Mouse (Mus musculus) kidney, adult 2 months (tissue): ENCODE measurements around the gene Dlgap1. TPM values are rescaled to one million over a fixed set of nuclear protein-coding genes. Genes with fewer than 3 reads are reported as not detected.
A peak's percentile ranks its signal among the peaks of the same experiment; 100 is the strongest.

ENCODE experiments used
- DNase-seq: peaks from one replicate; pipeline ENCODE4 v3.0.0; 2021
- H3K27ac ChIP-seq: fragments of 200-500 bp; 2 replicates; pipeline ENCODE4 v1.5.1; 2012; ENCODE audit warnings: low read depth, low read length, control low read depth, inconsistent platforms; ENCODE audit not compliant: insufficient read depth
- H3K27me3 ChIP-seq: fragments of 200-500 bp; replicated peaks from 2 replicates; pipeline ENCODE4 v1.6.1; 2012; ENCODE audit warnings: mild to moderate bottlenecking, moderate library complexity, low read length, inconsistent platforms; ENCODE audit not compliant: control insufficient read depth, insufficient read depth
- H3K36me3 ChIP-seq: fragments of 200-500 bp; 2 replicates; pipeline ENCODE4 v1.6.1; 2012; ENCODE audit warnings: mild to moderate bottlenecking, moderate library complexity, low read length, inconsistent platforms; ENCODE audit not compliant: control insufficient read depth, insufficient read depth
- H3K4me1 ChIP-seq: fragments of 200-500 bp; 2 replicates; pipeline ENCODE4 v1.6.1; 2011; ENCODE audit warnings: low read length; ENCODE audit not compliant: control insufficient read depth, insufficient read depth
- H3K4me3 ChIP-seq: fragments of 200-500 bp; 2 replicates; pipeline ENCODE4 v1.5.1; 2011; ENCODE audit warnings: mild to moderate bottlenecking, low read depth, low read length, control low read depth; ENCODE audit not compliant: insufficient read depth
- CTCF ChIP-seq: fragments of 200-500 bp; conservative IDR thresholded peaks from 2 replicates; pipeline ENCODE4 v1.5.1; 2011; ENCODE audit warnings: low read depth, mild to moderate bottlenecking, control low read depth, low read length, moderate library complexity, mixed read lengths; ENCODE audit not compliant: insufficient read depth, insufficient read length
- POLR2A ChIP-seq: fragments of 200-500 bp; IDR thresholded peaks from one replicate; pipeline ENCODE4 v1.6.1; 2011; ENCODE audit warnings: low read depth, low read length, control low read depth
- WGBS: fragments of 180-500 bp; shearing (Covaris S2); methylation state at CpG from one replicate; pipeline ENCODE4 v1.1.7; 2018; 5-methylcytosine and 5-hydroxymethylcytosine counted together
- polyA plus RNA-seq: library from polyadenylated mRNA; depleted of rRNA; stranded (reverse); fragments of >200 nt; gene quantifications from 2 replicates; pipeline ENCODE4 v1.2.3, GENCODE M21; 2012

Gene Dlgap1
- polyA plus RNA-seq, 1 experiment: 0.55 TPM

DNA sequence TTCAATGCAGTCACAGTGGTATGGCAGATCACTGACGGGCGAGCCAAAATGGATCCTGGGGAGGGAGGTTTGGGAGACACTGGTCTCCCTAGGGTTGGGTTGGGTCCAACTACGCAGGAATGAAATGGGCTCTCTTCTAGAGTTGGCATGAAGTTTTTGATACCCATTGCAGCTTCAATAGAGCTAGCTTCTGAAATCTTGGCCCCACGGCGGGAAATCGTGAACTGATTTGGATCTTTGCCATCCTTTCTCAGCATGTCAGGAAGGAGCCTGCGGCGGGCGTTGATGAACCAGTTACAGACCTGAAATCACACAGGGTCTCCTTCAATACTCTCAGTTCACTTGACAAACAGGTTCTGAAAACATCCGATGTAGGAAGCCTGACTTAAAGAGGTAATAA lies 876.1 kb downstream of the Dlgap1 start:
- TF ChIP-seq POLR2A (no peak), CTCF (no peak)
- DNase-seq: peak; percentile 50
- no peaks in the 10 kb centered on the region for H3K27me3 ChIP-seq
- WGBS: 28% methylated on average over 10 of the region's 10 CpGs
- H3K4me3 ChIP-seq: no peak overlapping the region
- H3K27ac ChIP-seq: peak overlapping the region; percentile 88
- H3K36me3 ChIP-seq: no peaks in the 10 kb centered on the region; the same call in 1 of the 2 replicates
- H3K4me1 ChIP-seq: peaks cover 23% of the 10 kb centered on the region

DNA sequence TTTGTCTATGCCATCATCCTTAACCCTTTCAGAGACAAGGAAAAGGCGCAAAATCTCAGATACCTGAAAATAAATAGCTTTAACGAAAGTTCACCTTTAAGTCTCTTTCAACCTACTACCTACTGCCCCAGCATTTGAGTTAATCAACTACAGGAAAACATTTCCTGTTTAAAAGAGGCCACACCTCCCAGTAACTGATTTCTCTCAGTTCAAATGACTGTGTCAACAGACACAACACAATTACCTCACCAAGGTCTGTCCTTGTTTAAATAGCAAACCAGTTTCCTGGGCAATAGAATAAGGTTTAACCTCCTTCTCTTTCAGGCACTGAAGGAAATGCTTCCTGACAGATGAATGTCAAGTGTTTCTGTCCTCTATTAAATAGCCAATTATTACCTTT lies 876.7 kb downstream of the Dlgap1 start:
- peak; percentile 88 for DNase-seq
- WGBS: 30% methylated on average over 2 of the region's 2 CpGs
- peak overlapping the region; percentile 88 for H3K27ac ChIP-seq

DNA sequence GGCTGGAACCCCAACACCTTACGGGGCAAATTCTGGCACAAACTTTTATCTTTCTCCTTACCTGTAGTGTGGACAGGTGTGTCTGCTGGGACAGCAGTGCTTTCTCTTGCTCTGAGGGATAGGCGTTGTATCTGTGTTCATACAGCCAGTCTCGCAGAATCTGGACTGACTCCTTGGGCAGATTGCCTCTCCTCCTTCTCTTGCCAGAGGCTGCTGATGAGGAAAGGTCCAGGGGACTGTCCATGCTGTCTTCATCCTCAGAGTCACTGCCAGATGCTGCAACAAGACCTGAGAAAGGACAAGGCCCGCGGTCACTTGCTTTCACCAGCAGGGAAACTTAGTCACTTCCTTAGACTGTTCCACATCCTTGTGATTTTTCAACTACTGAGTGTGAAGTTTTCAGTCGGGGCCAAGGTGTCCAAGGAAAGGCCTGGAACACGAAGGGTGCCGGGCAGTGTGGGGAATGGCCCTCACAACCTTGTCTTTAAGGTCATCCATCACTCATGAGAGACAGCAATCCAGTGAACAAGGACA lies 877.3 kb downstream of the Dlgap1 start:
- DNase-seq: peak; percentile 24
- Histone ChIP-seq H3K4me3 (no peak overlapping the region), H3K27ac (peak overlapping the region; percentile 29; the same call in 1 of the 2 replicates), H3K36me3 (no peaks in the 10 kb centered on the region; the same call in 1 of the 2 replicates), H3K4me1 (peaks cover 23% of the 10 kb centered on the region), H3K27me3 (no peaks in the 10 kb centered on the region)
- 38% methylated on average over 8 of the region's 8 CpGs for WGBS
- no peak for TF ChIP-seq POLR2A
- no peak for TF ChIP-seq CTCF

More for the DNA sequence above, 876.7 kb downstream of the Dlgap1 start:
- Histone ChIP-seq H3K4me1 (peaks cover 23% of the 10 kb centered on the region), H3K27me3 (no peaks in the 10 kb centered on the region), H3K4me3 (no peak overlapping the region), H3K36me3 (no peaks in the 10 kb centered on the region; the same call in 1 of the 2 replicates)
- no peak for TF ChIP-seq CTCF
- no peak for TF ChIP-seq POLR2A

DNA sequence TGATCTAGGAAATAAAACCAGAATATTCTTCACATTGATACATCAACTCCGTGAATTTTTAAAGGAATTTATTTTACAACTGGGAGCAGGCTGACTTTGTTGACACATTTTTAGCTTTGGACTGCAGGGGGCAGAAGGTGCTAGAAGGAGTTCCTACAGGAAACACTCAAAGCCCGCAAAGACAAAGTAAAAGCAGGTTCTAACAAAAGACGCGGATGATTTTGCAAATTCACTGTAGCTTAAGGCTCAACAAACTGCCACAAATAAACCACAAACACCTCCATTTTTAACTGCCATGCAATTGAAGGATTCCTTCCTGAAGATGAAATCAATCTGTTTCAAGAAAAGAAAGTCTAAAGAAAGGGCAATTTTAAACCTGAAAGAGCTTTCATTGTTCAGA lies 878.2 kb downstream of the Dlgap1 start:
- Histone ChIP-seq H3K36me3 (no peaks in the 10 kb centered on the region; the same call in 1 of the 2 replicates), H3K4me3 (no peak overlapping the region), H3K4me1 (peaks cover 23% of the 10 kb centered on the region), H3K27ac (no peak overlapping the region), H3K27me3 (no peaks in the 10 kb centered on the region)
- 2% methylated on average over 4 of the region's 4 CpGs for WGBS
- TF ChIP-seq CTCF (peak; percentile 42), POLR2A (no peak)
- peak; percentile 77 for DNase-seq

DNA sequence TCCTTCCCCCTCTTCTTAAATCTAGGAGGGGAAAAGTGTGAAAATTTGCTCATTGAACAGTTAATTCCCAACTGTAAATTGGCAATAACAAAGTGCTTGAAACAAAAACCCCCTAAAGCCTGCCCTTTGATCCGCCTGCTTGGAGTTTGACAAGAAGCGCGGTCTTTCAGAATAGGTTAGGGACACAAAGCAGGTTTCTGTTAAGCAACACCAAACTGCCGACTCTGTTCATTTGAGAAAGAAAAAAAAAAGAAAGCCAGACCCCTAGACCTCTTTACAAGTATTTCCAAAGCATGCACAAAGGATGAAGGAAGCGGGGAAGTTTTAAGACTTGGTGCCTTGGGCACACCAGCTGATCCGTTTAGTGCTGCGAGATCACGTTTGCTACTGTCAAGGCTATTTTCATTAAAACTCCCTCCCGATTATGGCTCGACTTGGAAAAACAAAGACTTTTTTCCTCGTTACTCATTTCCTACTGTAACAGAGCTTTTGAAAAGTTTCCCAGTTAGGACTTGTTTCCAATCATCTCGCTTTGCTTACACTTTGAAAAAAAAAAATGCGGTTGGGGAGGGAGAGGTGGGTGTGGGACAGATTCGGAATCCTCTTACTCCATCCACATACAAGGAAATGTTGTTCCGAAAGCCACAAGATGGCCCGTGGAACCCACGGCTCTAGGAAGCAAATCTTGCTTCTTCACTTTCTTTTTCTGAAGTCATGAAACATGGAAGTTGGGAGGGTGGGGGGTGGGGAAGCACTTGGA lies 879.1 kb downstream of the Dlgap1 start:
- H3K27ac ChIP-seq: peak overlapping the region; percentile 99
- DNase-seq: peak; percentile 60
- H3K4me1 ChIP-seq: peaks cover 23% of the 10 kb centered on the region
- H3K4me3 ChIP-seq: peak overlapping the region; percentile 92
- WGBS: 1% methylated on average over 17 of the region's 17 CpGs
- no peaks in the 10 kb centered on the region for H3K27me3 ChIP-seq
- no peak for TF ChIP-seq CTCF
- TF ChIP-seq POLR2A: no peak
- H3K36me3 ChIP-seq: no peaks in the 10 kb centered on the region; the same call in 1 of the 2 replicates

DNA sequence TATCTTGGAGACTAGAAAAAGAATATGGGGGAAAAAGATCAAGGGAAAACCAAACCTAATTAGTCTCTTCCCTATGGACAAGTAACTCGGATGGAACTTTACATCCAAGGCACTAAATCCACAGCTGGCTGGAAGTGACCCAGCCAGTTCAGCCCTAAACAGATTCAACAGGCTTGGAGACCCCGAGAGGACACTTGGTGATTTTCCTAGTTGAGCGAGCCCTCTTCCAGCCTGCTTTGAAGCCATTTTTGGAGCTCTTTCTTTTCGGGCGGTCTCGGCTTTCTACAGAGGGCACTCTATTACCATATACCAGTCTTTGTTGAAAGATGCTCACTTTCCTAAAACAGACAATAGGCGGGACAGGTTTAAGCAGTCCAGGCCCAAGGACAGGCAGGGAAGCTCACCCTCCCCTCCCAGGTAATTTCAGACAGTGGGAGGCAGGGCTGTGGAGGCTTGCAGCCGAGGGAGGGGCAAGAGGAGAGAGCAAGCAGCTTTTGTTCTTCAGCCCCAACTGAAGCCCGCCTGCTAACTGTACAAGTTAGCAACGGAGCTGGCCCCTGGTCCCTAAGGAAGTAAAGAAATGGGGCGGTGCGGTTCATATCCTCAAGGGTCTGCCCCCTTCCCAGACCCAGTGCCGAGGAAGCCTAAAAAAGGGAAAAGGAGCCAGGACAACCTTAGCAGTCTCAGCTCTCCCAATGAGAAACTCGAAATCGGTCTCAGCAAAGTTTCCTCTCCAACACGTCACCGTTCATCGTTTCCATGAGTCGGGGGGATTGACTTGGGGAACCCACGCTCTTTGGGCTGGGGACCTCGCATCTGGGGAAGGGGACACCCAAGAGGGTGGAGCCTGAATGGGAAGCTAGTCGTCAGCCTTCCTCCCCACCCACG lies 879.9 kb downstream of the Dlgap1 start:
- H3K4me1 ChIP-seq: peaks cover 20% of the 10 kb centered on the region
- H3K36me3 ChIP-seq: no peaks in the 10 kb centered on the region; the same call in 1 of the 2 replicates
- H3K27me3 ChIP-seq: no peaks in the 10 kb centered on the region
- WGBS: 3% methylated on average over 23 of the region's 23 CpGs
- peak overlapping the region; percentile 99 for H3K27ac ChIP-seq
- peak; percentile 63 for DNase-seq
- H3K4me3 ChIP-seq: peak overlapping the region; percentile 92
- TF ChIP-seq POLR2A: no peak
- TF ChIP-seq CTCF: no peak
